Mouse (Mus musculus): ENCODE data around the gene Ubl3. TPM values are rescaled to one million over a fixed set of nuclear protein-coding genes. Genes with fewer than 3 reads are reported as not detected.
A peak's percentile ranks its signal among the peaks of the same experiment; 100 is the strongest.

Ubl3 gene
- 100 to 1,000 TPM; 133 to 144 TPM for total RNA-seq (2021)

- intact Hi-C loops (cut with DNase I): loop anchor here (5.0 kb wide), 1 partner anchor 155 kb away; no protein-coding TSS in a partner anchor
- peak; percentile 91 to 96 for DNase-seq (ENCODE audit: extremely low spot score in 1 of 2, low spot score in 2 of 2)
Measured at GRCm38 (mm10) chr5:148552187-148553071, at the start of gene Ubl3. Gene Ubl3 (minus strand): TSS chr5:148552789.

GRCm38 (mm10) chr5:148598376-148598775 lies 45.8 kb upstream of the Ubl3 start:
- intact Hi-C loops (cut with DNase I): no loop called here
- DNase-seq (ENCODE audit: extremely low spot score in 1 of 2, low spot score in 2 of 2): no peak

- no peak for DNase-seq (ENCODE audit: extremely low spot score in 1 of 2, low spot score in 2 of 2)
- intact Hi-C loops (cut with DNase I): no loop called here
Measured at GRCm38 (mm10) chr5:148596086-148596753, 43.6 kb upstream of the Ubl3 start.

- DNase-seq (ENCODE audit: extremely low spot score in 1 of 2, low spot score in 2 of 2): no peak
- intact Hi-C loops (cut with DNase I): no loop called here
Measured at GRCm38 (mm10) chr5:148595459-148595751, 42.8 kb upstream of the Ubl3 start.

- no peak for DNase-seq (ENCODE audit: extremely low spot score in 1 of 2, low spot score in 2 of 2)
- intact Hi-C loops (cut with DNase I): no loop called here
Measured at GRCm38 (mm10) chr5:148594693-148595458, 42.3 kb upstream of the Ubl3 start.

GRCm38 (mm10) chr5:148593607-148594006 lies 41.0 kb upstream of the Ubl3 start:
- intact Hi-C loops (cut with DNase I): no loop called here
- no peak for DNase-seq (ENCODE audit: extremely low spot score in 1 of 2, low spot score in 2 of 2)

- DNase-seq (ENCODE audit: extremely low spot score in 1 of 2, low spot score in 2 of 2): no peak
- intact Hi-C loops (cut with DNase I): no loop called here
Measured at GRCm38 (mm10) chr5:148591448-148591862, 38.9 kb upstream of the Ubl3 start.

GRCm38 (mm10) chr5:148590603-148591447 lies 38.2 kb upstream of the Ubl3 start:
- intact Hi-C loops (cut with DNase I): no loop called here

GRCm38 (mm10) chr5:148588987-148589386 lies 36.4 kb upstream of the Ubl3 start:
- no peak for DNase-seq (ENCODE audit: extremely low spot score in 1 of 2, low spot score in 2 of 2)
- intact Hi-C loops (cut with DNase I): no loop called here

More at GRCm38 (mm10) chr5:148590603-148591447, 38.2 kb upstream of the Ubl3 start:
- DNase-seq (ENCODE audit: extremely low spot score in 1 of 2, low spot score in 2 of 2): no peak

GRCm38 (mm10) chr5:148588142-148588650 lies 35.6 kb upstream of the Ubl3 start:
- intact Hi-C loops (cut with DNase I): no loop called here
- no peak for DNase-seq (ENCODE audit: extremely low spot score in 1 of 2, low spot score in 2 of 2)

- DNase-seq (ENCODE audit: extremely low spot score in 1 of 2, low spot score in 2 of 2): no peak
- intact Hi-C loops (cut with DNase I): no loop called here
Measured at GRCm38 (mm10) chr5:148580388-148580985, 27.9 kb upstream of the Ubl3 start.

GRCm38 (mm10) chr5:148579156-148579555 lies 26.6 kb upstream of the Ubl3 start:
- DNase-seq (ENCODE audit: extremely low spot score in 1 of 2, low spot score in 2 of 2): no peak
- intact Hi-C loops (cut with DNase I): no loop called here

- DNase-seq (ENCODE audit: extremely low spot score in 1 of 2, low spot score in 2 of 2): no peak
- intact Hi-C loops (cut with DNase I): no loop called here
Measured at GRCm38 (mm10) chr5:148578353-148578752, 25.8 kb upstream of the Ubl3 start.

- DNase-seq (ENCODE audit: extremely low spot score in 1 of 2, low spot score in 2 of 2): no peak
- intact Hi-C loops (cut with DNase I): no loop called here
Measured at GRCm38 (mm10) chr5:148577278-148577677, 24.7 kb upstream of the Ubl3 start.

- intact Hi-C loops (cut with DNase I): no loop called here
- DNase-seq (ENCODE audit: extremely low spot score in 1 of 2, low spot score in 2 of 2): no peak
Measured at GRCm38 (mm10) chr5:148575163-148575562, 22.6 kb upstream of the Ubl3 start.

- DNase-seq (ENCODE audit: extremely low spot score in 1 of 2, low spot score in 2 of 2): no peak
- intact Hi-C loops (cut with DNase I): no loop called here
Measured at GRCm38 (mm10) chr5:148572676-148573075, 20.1 kb upstream of the Ubl3 start.

GRCm38 (mm10) chr5:148570571-148571304 lies 18.1 kb upstream of the Ubl3 start:
- intact Hi-C loops (cut with DNase I): no loop called here
- DNase-seq (ENCODE audit: extremely low spot score in 1 of 2, low spot score in 2 of 2): no peak

Data from left cerebral cortex, postnatal 10 days (tissue).